Mouse (Mus musculus): ENCODE measurements at regions not wholly inside any gene's neighbourhood (a gene's known extent, or its start where the extent isn't known, plus 50 kb on each side); places are given as distances from the start of the nearest gene placed in this dataset.

GRCm38 (mm10) chr15:67395114-67395513 lies 894.4 kb upstream of the Lrrc6 start:
- Histone ChIP-seq H3K4me3 (replicated peaks in 1 of 3; ENCODE audit: low read depth in 2 of 3, low read length in 2 of 3, poor library complexity in 1 of 3) (no peak overlapping the region), H3K27ac (ENCODE audit: insufficient read depth, low read depth) (no peak overlapping the region), H3K79me2 (replicated peaks; ENCODE audit: control insufficient read depth, extremely low read depth, insufficient read depth, poor library complexity, severe bottlenecking) (no peaks in the 10 kb centered on the region), H3K9ac (ENCODE audit: insufficient read depth, low read depth) (no peak overlapping the region), H3K4me2 (ENCODE audit: insufficient read depth, low read depth, poor library complexity, severe bottlenecking) (no peak overlapping the region), H3K27me3 (replicated peaks) (no peaks in the 10 kb centered on the region), H3K4me1 (ENCODE audit: control insufficient read depth in 1 of 2, insufficient read depth in 2 of 2) (peaks cover 0 to 8% of the 10 kb centered on the region in 2 experiments; a peak in 2 of 4 replicates), H3K36me3 (replicated peaks in 1 of 2; ENCODE audit: control insufficient read depth in 1 of 2, insufficient read depth in 1 of 2, low read length in 1 of 2) (no peaks in the 10 kb centered on the region), H3K9me3 (replicated peaks; ENCODE audit: low read length) (no peaks in the 10 kb centered on the region)
- peak; percentile 39 for DNase-seq (ENCODE audit: extremely low read depth)
- in situ Hi-C loops (cut with MboI; ENCODE audit: low pct_ligation_motif_present, low pct_unique_long_range_greater_than_20kb, low sequenced_read_pairs), result no loop called here
- TF ChIP-seq CTCF (conservative IDR thresholded peaks at IDR 0.05 in 1 of 2, IDR thresholded peaks at IDR 0.05 in 1 of 2; ENCODE audit: low read depth in 2 of 2, low read length in 2 of 2) (no peak), ZKSCAN1 (IDR thresholded peaks at IDR 0.05; ENCODE audit: borderline replicate concordance, low read depth, low read length) (no peak), MAZ (IDR thresholded peaks at IDR 0.05; ENCODE audit: low read depth, low read length) (no peak), ZC3H11A (IDR thresholded peaks at IDR 0.05; ENCODE audit: low read depth, low read length) (no peak), MAFK (IDR thresholded peaks at IDR 0.05; ENCODE audit: insufficient replicate concordance, low read length) (no peak), BHLHE40 (IDR thresholded peaks at IDR 0.05; ENCODE audit: low read depth, low read length) (0 out of 2 replicates have a peak, but pooled peaks have one; percentile 27), MAX (IDR thresholded peaks at IDR 0.05; ENCODE audit: low read length) (no peak), MYC (IDR thresholded peaks at IDR 0.05; ENCODE audit: low read depth, low read length) (no peak), RAD21 (IDR thresholded peaks at IDR 0.05; ENCODE audit: low read depth, low read length) (no peak), TCF12 (IDR thresholded peaks at IDR 0.05; ENCODE audit: low read depth, low read length) (no peak), USF2 (conservative IDR thresholded peaks at IDR 0.05; ENCODE audit: low read depth, low read length) (no peak), ELF1 (IDR thresholded peaks at IDR 0.05; ENCODE audit: low read depth, low read length) (no peak), PAX5 (IDR thresholded peaks at IDR 0.05; ENCODE audit: low read length) (no peak), CHD2 (IDR thresholded peaks at IDR 0.05; ENCODE audit: low read length) (no peak), JUN (IDR thresholded peaks at IDR 0.05; ENCODE audit: insufficient read depth, low read depth, low read length) (no peak), ZNF384 (IDR thresholded peaks at IDR 0.05; ENCODE audit: low read depth, low read length) (no peak), MEF2A (IDR thresholded peaks at IDR 0.05; ENCODE audit: borderline replicate concordance, low read depth, low read length) (no peak), POLR2A (IDR thresholded peaks at IDR 0.05; ENCODE audit: low read depth, low read length) (no peak), IRF4 (IDR thresholded peaks at IDR 0.05; ENCODE audit: low read depth, low read length) (peak; percentile 86), E2F4 (IDR thresholded peaks at IDR 0.05; ENCODE audit: insufficient replicate concordance, low read depth, low read length) (no peak), NELFE (IDR thresholded peaks at IDR 0.05; ENCODE audit: low read depth, low read length) (no peak), SIN3A (IDR thresholded peaks at IDR 0.05; ENCODE audit: low read length) (no peak), MXI1 (IDR thresholded peaks at IDR 0.05; ENCODE audit: low read depth, low read length) (no peak), GABPA (IDR thresholded peaks at IDR 0.05; ENCODE audit: insufficient replicate concordance, low read depth, low read length) (no peak), SMC3 (IDR thresholded peaks at IDR 0.05; ENCODE audit: low read depth, low read length) (no peak), ZMIZ1 (IDR thresholded peaks at IDR 0.05; ENCODE audit: low read depth, low read length) (no peak), NRF1 (IDR thresholded peaks at IDR 0.05; ENCODE audit: low read depth, low read length) (no peak), ETS1 (conservative IDR thresholded peaks at IDR 0.05; ENCODE audit: low read depth, low read length) (peak; percentile 28; the same call in 1 of the 2 replicates), POLR2AphosphoS2 (IDR thresholded peaks at IDR 0.05; ENCODE audit: low read depth, low read length) (no peak), TBP (conservative IDR thresholded peaks at IDR 0.05; ENCODE audit: low read depth, low read length) (no peak), KAT2A (IDR thresholded peaks at IDR 0.05; ENCODE audit: insufficient replicate concordance, low read length) (no peak), EP300 (IDR thresholded peaks at IDR 0.05; ENCODE audit: low read length) (peak; percentile 86), UBTF (IDR thresholded peaks at IDR 0.05; ENCODE audit: low read depth, low read length) (no peak), HCFC1 (IDR thresholded peaks at IDR 0.05; ENCODE audit: low read depth, low read length) (no peak), CHD1 (IDR thresholded peaks at IDR 0.05; ENCODE audit: low read depth, low read length) (no peak), JUND (conservative IDR thresholded peaks at IDR 0.05; ENCODE audit: low read depth, low read length) (peak; percentile 74; the same call in 1 of the 2 replicates), RCOR1 (conservative IDR thresholded peaks at IDR 0.05; ENCODE audit: low read depth, low read length) (0 out of 2 replicates have a peak, but pooled peaks have one; percentile 54), USF1 (IDR thresholded peaks at IDR 0.05; ENCODE audit: low read depth, low read length) (no peak)
- dilution Hi-C loops (cut with MboI; ENCODE audit: extremely low pct_ligation_motif_present, extremely low pct_unique_long_range_greater_than_20kb, low sequenced_read_pairs), result no loop called here

Measured in CH12.LX (cell line).